Mouse (Mus musculus) hindbrain, postnatal 0 days (tissue): Measurements from ENCODE around the gene Gm960. TPM values are rescaled to one million over a fixed set of nuclear protein-coding genes. Genes with fewer than 3 reads are reported as not detected.

Experiments used
- ATAC-seq: fragments of 200-750 bp; cut with Nextera tagmentation; 2 replicates; pipeline ENCODE4 v1.8.0; 2017; ENCODE audit warnings: mild to moderate bottlenecking, moderate TSS enrichment, moderate library complexity
- DNase-seq: peaks from one replicate; pipeline ENCODE4 v3.0.0-alpha.2; 2015; ENCODE audit warnings: low spot score
- H3K27ac ChIP-seq: fragments of 300-500 bp; sonication (generic); 2 replicates; pipeline ENCODE4 v1.5.1; 2014; ENCODE audit warnings: mild to moderate bottlenecking
- H3K27me3 ChIP-seq: fragments of 300-500 bp; sonication (generic); 2 replicates; pipeline ENCODE4 v1.6.1; 2014; ENCODE audit warnings: low read length, mixed read lengths; ENCODE audit not compliant: insufficient read depth
- H3K36me3 ChIP-seq: fragments of 300-500 bp; sonication (generic); 2 replicates; pipeline ENCODE4 v1.6.1; 2014; ENCODE audit warnings: low read length, mixed read lengths; ENCODE audit not compliant: insufficient read depth
- H3K4me1 ChIP-seq: fragments of 300-500 bp; sonication (generic); 2 replicates; pipeline ENCODE4 v1.6.1; 2014; ENCODE audit warnings: antibody characterized with exemption, low read length, mixed read lengths; ENCODE audit not compliant: insufficient read depth
- H3K4me2 ChIP-seq: fragments of 300-500 bp; sonication (generic); 2 replicates; pipeline ENCODE4 v1.6.1; 2014; ENCODE audit warnings: low read depth, mild to moderate bottlenecking, low read length, moderate library complexity, mixed read lengths
- H3K4me3 ChIP-seq: fragments of 300-500 bp; sonication (generic); 2 replicates; pipeline ENCODE4 v1.5.1; 2014; ENCODE audit warnings: low read length
- H3K9ac ChIP-seq: fragments of 300-500 bp; sonication (generic); replicated peaks from 2 replicates; pipeline ENCODE4 v1.6.1; 2014; ENCODE audit warnings: mild to moderate bottlenecking, low read length, moderate library complexity, mixed read lengths
- H3K9me3 ChIP-seq: fragments of 300-500 bp; sonication (generic); 2 replicates; pipeline ENCODE4 v1.6.1; 2016; ENCODE audit warnings: low read length, mixed read lengths
- CTCF ChIP-seq: IDR thresholded peaks from 2 replicates; pipeline ENCODE4 v1.5.1; 2016; ENCODE audit warnings: antibody characterized with exemption, control low read depth, low read depth
- WGBS: fragments of 180-500 bp; shearing (Covaris S2); extraction: QIAGEN DNeasy Blood & Tissue Kit; methylation state at CpG from one replicate; pipeline ENCODE4 v1.1.7; 2014; 5-methylcytosine and 5-hydroxymethylcytosine counted together
- polyA plus RNA-seq: library from polyadenylated mRNA; unstranded; fragments of >200 nt; fragmentation: Nextera tagmentation; extraction: Ambion mirVana; gene quantifications from 2 replicates; pipeline ENCODE4 v1.2.1, GENCODE M21; 2015
- total RNA-seq: library from RNA; depleted of rRNA; stranded (reverse); fragments of >200 nt; gene quantifications from 2 replicates; pipeline ENCODE4 v1.2.3, GENCODE M21; 2014

The Gm960 gene
- total and polyA plus RNA-seq, 2 experiments from 2014 or later: 1.3 to 5.2 TPM

DNA sequence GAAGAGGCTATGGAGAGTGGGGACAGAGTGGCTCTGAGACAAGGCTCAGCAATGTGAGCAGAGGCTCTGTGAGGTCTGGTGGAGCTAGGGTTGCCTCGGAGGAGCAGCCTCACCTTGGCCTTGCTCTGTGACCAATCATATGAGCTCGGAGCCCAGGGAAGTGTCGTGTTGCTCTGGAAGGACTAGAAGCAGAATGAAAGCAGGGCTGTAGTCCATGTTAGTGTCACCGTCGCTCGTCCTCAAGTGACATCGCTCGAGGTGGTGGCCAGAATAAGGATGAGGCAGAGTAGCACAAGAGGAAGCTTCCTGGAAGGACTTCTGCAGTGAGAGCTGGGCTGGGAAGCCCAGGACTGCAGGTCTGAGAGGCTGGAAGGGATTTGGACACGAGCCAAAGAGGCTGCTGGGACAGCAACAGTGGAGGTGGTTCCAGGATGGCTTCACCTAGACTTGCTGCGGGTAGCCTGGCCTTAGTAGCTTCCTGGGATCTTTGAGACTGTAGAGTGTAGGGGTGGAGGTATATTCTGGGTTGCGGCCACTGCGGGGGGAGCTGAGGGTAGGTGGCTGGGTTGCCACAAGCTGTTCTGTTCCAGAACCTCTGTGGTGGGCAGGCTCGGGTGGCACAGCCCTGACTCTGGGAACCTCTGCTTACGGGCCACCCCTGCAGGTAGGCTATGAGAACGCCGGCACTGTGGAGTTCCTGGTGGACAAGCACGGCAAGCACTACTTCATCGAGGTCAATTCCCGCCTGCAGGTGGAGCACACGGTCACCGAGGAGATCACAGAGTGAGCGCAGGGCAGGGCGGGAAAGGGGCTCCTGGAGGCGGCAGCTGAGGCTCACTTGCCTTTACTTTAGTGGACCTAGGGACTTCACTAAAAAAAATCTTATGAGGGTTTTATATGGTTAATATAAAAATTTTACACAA lies 94.4 kb downstream of the Gm960 start:
- peak; percentile 70; the same call in 1 of the 2 replicates for ATAC-seq
- Histone ChIP-seq H3K4me3 (no peak overlapping the region), H3K9me3 (no peaks in the 10 kb centered on the region), H3K9ac (no peak overlapping the region), H3K4me1 (no peaks in the 10 kb centered on the region), H3K27ac (no peak overlapping the region), H3K27me3 (no peaks in the 10 kb centered on the region), H3K4me2 (no peak overlapping the region), H3K36me3 (no peaks in the 10 kb centered on the region)
- WGBS: 40% methylated on average over 24 of the region's 24 CpGs
- peak; percentile 52 for DNase-seq
- TF ChIP-seq CTCF: peak; percentile 66

DNA sequence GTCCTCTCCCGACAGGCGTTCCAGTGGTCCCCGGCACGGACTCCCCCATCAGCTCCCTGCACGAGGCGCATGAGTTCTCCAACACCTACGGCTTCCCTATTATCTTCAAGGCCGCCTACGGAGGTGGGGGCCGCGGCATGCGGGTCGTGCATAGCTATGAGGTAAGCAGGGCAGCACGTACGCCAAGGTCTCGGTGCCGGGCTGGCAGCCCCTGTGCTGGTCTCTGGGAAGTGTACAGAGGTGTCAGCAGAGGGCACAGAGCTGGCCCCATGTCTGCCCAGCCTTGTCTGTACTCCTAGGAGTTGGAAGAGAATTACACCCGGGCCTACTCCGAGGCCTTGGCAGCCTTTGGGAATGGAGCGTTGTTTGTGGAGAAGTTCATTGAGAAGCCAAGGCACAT lies 96.0 kb downstream of the Gm960 start:
- ATAC-seq: no peak
- no peak for DNase-seq
- Histone ChIP-seq H3K36me3 (no peaks in the 10 kb centered on the region), H3K9ac (no peak overlapping the region), H3K4me3 (no peak overlapping the region), H3K27me3 (no peaks in the 10 kb centered on the region), H3K4me1 (no peaks in the 10 kb centered on the region), H3K9me3 (no peaks in the 10 kb centered on the region), H3K4me2 (no peak overlapping the region), H3K27ac (no peak overlapping the region)
- TF ChIP-seq CTCF: no peak
- WGBS: 90% methylated on average over 20 of the region's 20 CpGs

DNA sequence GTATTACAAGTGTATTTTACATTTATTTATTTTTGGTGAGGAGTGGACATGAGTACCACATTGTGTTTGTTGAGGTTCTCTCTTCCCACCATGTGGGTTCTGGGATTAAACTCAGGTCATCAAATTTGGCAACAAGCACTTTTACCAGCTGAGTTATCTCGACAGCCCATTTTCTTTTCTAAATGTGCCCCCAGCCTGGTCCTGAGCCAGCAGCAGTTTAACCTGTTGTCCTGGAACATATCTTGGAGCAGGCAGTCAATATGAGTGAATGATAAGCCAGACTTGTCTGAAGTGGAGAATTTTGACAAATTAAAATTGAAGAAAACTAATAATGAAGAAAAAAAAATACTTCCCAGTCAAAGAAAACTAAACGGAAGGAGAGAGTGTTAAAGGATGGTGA lies 102.4 kb downstream of the Gm960 start:
- Histone ChIP-seq H3K9ac (no peak overlapping the region), H3K4me2 (no peak overlapping the region), H3K36me3 (no peaks in the 10 kb centered on the region), H3K27ac (no peak overlapping the region), H3K4me1 (0 out of 2 replicates have a peak, but pooled peaks cover 3% of the 10 kb centered on the region), H3K27me3 (no peaks in the 10 kb centered on the region), H3K4me3 (no peak overlapping the region), H3K9me3 (no peaks in the 10 kb centered on the region)
- no peak for TF ChIP-seq CTCF
- DNase-seq (no peak), ATAC-seq (no peak)
- 73% methylated on average over 2 of the region's 2 CpGs for WGBS

DNA sequence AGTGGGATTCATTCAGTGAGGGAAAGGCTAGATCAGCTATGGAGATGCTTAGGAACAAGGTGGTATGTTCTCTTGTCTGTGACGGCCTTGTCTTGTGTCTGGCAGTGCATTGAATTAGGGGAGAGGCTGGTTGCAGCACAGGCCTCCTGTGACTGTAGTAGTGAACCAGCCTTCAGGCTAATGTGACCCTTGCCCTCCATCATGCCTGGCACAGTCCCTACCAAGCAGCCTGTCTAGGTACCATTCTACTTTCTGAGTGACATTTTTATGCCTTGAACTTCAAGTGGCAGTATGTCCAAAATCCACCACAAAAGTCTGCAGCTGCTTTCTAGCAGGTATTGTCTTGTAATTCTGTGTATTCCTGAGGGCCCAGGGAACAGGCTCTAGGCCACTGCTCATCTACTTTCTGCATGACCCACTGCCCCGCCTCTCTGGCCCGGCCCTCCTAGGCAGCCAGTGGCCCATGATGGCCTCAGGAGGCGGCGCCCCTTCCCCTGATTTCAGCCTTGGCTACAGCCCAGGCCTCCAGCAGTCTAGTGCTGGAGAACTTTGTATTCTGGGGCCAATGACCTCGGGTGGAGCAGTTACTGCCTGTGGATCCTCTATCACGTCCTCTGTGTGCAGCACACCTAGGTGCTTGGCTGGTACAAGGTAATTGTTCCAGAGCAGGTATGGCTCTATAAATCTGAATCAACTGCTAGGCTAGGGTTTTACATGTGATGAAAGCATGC lies 104.5 kb downstream of the Gm960 start:
- no peak overlapping the region for H3K4me2 ChIP-seq
- WGBS: 41% methylated on average over 7 of the region's 7 CpGs
- no peak for TF ChIP-seq CTCF
- H3K4me1 ChIP-seq: 0 out of 2 replicates have a peak, but pooled peaks cover 3% of the 10 kb centered on the region
- no peak for DNase-seq
- H3K36me3 ChIP-seq: no peaks in the 10 kb centered on the region
- no peak overlapping the region for H3K4me3 ChIP-seq
- no peaks in the 10 kb centered on the region for H3K27me3 ChIP-seq
- no peak for ATAC-seq
- no peaks in the 10 kb centered on the region for H3K9me3 ChIP-seq
- H3K27ac ChIP-seq: no peak overlapping the region
- no peak overlapping the region for H3K9ac ChIP-seq

DNA sequence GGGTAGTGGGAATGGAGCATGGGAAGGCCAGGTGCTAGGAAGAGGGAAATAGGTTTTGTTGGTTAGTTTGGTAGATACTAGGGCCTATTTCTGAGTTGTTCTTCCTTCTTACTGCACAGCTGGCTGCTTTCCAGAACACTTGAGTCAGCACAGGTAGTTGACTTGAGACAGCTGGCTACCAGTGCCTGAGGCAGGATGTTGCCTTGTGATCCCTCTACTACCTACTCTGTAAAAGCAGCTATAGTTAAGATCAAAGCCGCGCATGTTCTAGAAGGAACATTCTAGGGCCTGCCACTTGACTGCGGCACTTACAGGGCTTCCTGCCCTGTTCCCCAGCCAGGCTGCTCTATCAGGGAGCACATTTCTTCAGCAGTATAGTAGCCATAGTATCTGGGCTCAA lies 108.4 kb downstream of the Gm960 start:
- no peaks in the 10 kb centered on the region for H3K36me3 ChIP-seq
- DNase-seq (no peak), ATAC-seq (no peak)
- H3K27me3 ChIP-seq: no peaks in the 10 kb centered on the region
- WGBS: 92% methylated on average over 3 of the region's 3 CpGs
- H3K27ac ChIP-seq: no peak overlapping the region
- H3K9me3 ChIP-seq: no peaks in the 10 kb centered on the region
- no peak overlapping the region for H3K9ac ChIP-seq
- no peak overlapping the region for H3K4me3 ChIP-seq
- TF ChIP-seq CTCF: no peak
- H3K4me2 ChIP-seq: no peak overlapping the region
- 0 out of 2 replicates have a peak, but pooled peaks cover 3% of the 10 kb centered on the region for H3K4me1 ChIP-seq

DNA sequence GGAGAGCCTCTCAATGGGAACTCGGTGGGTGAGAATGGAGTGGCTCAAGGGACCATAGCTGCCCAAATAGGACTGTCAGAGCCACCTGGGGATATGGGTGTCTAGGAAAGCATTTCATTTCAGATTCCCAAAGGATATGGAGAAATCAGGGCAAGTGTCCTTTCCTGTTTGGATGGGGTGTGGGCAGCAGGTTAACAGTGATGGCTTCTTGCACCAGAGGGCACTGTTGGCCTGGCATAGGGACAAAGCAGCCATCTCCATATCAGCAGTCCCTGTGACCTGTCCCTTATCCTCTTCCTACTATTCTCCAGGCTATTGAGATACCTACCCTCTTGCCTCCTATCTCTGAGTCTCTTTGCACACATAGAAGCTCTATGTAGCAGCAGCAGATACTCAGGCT lies 109.4 kb downstream of the Gm960 start:
- Histone ChIP-seq H3K9me3 (no peaks in the 10 kb centered on the region), H3K27me3 (no peaks in the 10 kb centered on the region), H3K4me3 (no peak overlapping the region), H3K36me3 (no peaks in the 10 kb centered on the region), H3K4me1 (0 out of 2 replicates have a peak, but pooled peaks cover 2% of the 10 kb centered on the region), H3K9ac (no peak overlapping the region), H3K27ac (no peak overlapping the region), H3K4me2 (no peak overlapping the region)
- no peak for DNase-seq
- WGBS: 83% methylated on average over 1 of the region's 1 CpGs
- peak; percentile 43 for TF ChIP-seq CTCF
- no peak for ATAC-seq
